Mouse (Mus musculus) layer of hippocampus, adult 2 months (tissue): ENCODE measurements around the gene Morn1. TPM values are rescaled to one million over a fixed set of nuclear protein-coding genes. Genes with fewer than 3 reads are reported as not detected.
A peak's percentile ranks its signal among the peaks of the same experiment; 100 is the strongest.

ENCODE experiments used
- DNase-seq, 2 experiments: peaks; one replicate each; pipeline ENCODE4 v3.0.0; 2022; ENCODE audit warnings: low spot score in 2 of 2
- H3K27ac ChIP-seq: fragments of 200-600 bp; 2 replicates; pipeline ENCODE4 v1.8.1; 2022
- H3K4me3 ChIP-seq: fragments of 200-600 bp; 2 replicates; pipeline ENCODE4 v1.8.1; 2022; ENCODE audit warnings: mild to moderate bottlenecking
- CTCF ChIP-seq: fragments of 200-600 bp; conservative IDR thresholded peaks from 2 replicates; pipeline ENCODE4 v1.8.1; 2022; ENCODE audit warnings: antibody characterized with exemption, mild to moderate bottlenecking, moderate library complexity
- total RNA-seq, 2 experiments: library from RNA; stranded (reverse); gene quantifications; 2 replicates each; pipeline ENCODE4 v1.2.3; 2021

Gene Morn1
- total RNA-seq, 2 experiments from 2014 or later: 11.8 to 14.0 TPM

DNA sequence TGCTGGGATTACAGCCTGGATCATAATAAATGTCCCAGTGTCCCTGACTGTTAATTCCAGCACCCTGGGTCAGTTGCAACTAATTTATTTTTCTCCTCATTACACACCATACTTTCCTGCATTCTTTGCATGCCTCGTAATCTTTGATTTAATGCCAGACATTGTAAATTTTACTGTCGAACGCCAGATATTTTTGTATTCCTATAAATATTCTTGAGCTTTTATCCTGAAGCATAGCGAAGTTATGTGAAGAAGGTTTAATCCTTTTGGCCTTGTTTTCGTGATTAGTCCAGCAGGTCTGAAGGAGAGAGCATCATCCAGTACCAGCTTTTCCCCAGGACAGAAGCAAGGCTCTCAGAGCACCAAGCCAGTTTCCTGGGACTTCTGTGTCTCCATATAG lies 23.1 kb downstream of the Morn1 start:
- no peak for DNase-seq
- TF ChIP-seq CTCF: no peak
- no peak overlapping the region for H3K27ac ChIP-seq
- H3K4me3 ChIP-seq: no peak overlapping the region

DNA sequence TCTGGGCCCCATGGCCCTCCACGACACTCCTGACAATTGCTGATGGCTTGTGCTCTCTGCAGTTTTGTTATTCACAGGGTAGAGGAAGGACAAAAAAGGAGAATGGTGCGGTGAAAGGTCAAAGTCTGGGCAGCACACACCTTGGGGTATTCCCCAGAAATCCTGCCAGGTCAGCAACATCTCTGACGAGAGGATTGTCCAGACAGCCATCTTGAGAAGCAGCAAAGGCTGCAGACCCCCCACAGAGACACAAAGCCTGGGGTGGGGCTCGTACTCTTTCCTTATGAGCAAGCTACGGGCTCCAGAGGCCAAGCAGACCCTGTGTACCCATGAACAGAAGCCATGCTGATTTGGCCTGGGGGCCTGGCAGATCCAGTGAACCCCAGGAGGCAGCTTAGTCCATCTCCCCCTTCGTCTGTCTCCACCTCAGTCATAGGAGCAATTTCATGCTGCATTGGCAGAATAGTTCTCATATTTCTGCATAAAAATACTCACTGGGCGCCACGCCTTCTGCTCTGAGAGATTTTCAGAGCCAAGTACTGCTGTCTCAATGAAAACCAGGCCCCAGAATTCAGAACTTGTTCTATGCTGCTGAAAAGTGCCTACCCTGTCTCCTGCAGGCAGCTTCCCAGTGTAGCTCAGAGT lies 27.5 kb downstream of the Morn1 start:
- Histone ChIP-seq H3K27ac (peak overlapping the region; percentile 49; the same call in 1 of the 2 replicates), H3K4me3 (no peak overlapping the region)
- peak in 1 of 2 experiments; percentile 50 for DNase-seq
- TF ChIP-seq CTCF: no peak

DNA sequence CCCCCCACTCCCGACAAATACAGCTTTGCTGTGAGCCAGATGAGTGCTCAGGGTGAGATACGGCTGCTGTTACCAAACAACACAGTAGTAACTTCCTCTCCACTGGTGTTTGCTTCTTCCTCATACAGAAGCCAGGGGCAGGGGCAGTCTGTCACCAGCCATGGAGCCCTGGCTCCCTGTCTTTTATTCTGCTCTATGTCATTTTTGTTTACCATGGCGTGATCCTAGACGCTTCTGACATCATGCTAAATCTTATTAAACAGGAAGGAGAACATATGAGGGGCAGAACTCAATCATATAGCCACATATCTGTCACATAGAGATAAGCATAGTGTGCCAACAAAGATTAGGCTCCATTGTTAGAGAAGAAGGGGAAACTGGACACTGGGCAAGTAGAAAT lies 30.2 kb downstream of the Morn1 start:
- Histone ChIP-seq H3K4me3 (no peak overlapping the region), H3K27ac (no peak overlapping the region)
- no peak for DNase-seq
- TF ChIP-seq CTCF: no peak

GRCm38 (mm10) chr4:155117396-155117978 lies 31.1 kb downstream of the Morn1 start:
- TF ChIP-seq CTCF: no peak
- no peak overlapping the region for H3K4me3 ChIP-seq
- no peak for DNase-seq
- H3K27ac ChIP-seq: peak overlapping the region; percentile 32; the same call in 1 of the 2 replicates

DNA sequence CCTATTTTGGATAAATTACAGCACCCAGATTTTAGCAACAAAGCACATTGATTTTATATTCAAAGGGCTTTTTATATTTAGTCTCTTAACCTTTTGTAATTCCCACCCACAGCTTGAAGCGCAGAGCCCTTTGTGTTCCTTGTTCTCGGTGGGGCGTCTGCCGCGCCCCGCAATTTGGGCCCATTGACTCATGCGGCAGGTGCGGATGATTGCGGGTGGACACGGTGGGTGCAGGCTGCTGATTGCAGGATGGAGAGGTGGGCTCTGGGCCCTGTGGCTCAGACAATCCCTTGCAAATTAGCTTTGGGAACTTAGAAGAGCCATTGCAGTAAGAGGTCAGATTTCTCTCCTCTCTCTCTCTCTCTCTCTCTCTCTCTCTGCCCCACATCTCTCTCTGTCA lies 31.9 kb downstream of the Morn1 start:
- no peak for TF ChIP-seq CTCF
- DNase-seq: no peak
- H3K4me3 ChIP-seq: no peak overlapping the region
- H3K27ac ChIP-seq: peak overlapping the region; percentile 65; the same call in 1 of the 2 replicates

DNA sequence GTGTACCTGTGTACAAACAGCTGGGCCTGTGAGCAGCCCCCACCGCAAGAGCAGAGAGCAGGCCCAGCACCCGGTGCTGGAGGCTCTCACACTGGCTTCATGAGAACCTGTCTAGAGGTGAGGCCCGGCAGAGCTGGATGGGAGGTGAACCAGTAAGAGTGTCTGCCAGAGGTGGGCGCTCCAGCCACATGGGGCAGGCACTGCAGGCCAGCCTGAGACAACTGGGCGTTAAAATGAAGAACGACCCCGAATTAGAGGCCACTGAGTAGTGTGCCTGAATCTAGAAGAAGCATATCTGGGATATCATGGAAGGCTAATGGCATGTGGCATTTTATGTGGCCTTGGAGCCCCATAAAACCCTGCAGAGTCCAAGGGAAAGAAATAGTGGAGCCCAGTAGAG lies 33.7 kb downstream of the Morn1 start:
- DNase-seq: no peak
- Histone ChIP-seq H3K27ac (no peak overlapping the region), H3K4me3 (no peak overlapping the region)
- TF ChIP-seq CTCF: peak; percentile 17; the same call in 1 of the 2 replicates

- TF ChIP-seq CTCF: no peak
Observed at GRCm38 (mm10) chr4:155120583-155120982, 34.2 kb downstream of the Morn1 start.

DNA sequence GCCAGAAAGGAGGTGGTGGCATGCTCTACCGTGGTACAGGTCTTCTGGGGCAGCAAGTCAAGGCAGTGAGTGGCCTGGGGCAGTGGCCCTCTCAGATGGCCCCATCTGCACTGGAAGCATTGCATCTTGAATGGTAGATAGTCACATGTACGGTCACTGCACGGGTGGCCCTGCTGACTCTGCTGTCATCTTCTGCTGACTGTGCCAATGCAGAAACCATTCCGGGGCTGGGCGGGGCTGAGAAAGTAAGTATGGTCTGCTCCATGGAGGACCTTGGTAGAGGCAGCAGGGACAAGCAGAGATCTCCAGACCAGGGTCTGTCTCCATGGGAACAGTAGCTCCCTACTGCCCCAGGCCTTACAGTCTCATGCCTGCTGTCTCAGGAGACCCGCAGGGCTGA lies 34.8 kb downstream of the Morn1 start:
- H3K4me3 ChIP-seq: no peak overlapping the region
- H3K27ac ChIP-seq: no peak overlapping the region
- no peak for TF ChIP-seq CTCF
- DNase-seq: no peak

More at GRCm38 (mm10) chr4:155120583-155120982, 34.2 kb downstream of the Morn1 start:
- no peak for DNase-seq
- Histone ChIP-seq H3K27ac (no peak overlapping the region), H3K4me3 (no peak overlapping the region)

DNA sequence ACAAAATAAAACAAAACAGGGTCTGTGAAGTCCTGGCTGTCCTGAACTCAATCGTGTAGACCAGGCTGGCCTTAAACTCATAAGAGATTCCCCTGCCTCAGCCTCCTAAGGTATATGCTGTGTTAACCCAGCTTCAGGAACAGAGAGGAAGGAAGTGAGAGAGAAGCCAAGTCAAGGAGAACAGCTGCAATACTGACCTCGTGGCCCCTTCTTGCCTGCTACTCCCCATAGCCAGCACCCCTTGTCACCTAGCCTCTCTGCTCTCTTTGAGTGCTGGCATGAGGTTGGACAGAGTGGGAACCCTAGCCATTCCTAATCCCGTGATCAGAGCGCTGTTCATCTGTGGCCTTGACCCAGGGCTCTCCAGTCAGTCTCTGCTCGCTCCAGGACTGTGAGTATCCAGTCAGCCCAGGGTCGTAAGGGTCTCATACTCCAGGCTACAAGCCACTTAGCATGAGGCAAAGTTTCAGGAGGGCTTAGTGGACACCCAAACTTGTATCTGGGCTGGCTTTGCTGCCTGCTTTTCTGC lies 35.6 kb downstream of the Morn1 start:
- DNase-seq: no peak
- no peak for TF ChIP-seq CTCF
- Histone ChIP-seq H3K27ac (peak overlapping the region; percentile 65; the same call in 1 of the 2 replicates), H3K4me3 (no peak overlapping the region)

DNA sequence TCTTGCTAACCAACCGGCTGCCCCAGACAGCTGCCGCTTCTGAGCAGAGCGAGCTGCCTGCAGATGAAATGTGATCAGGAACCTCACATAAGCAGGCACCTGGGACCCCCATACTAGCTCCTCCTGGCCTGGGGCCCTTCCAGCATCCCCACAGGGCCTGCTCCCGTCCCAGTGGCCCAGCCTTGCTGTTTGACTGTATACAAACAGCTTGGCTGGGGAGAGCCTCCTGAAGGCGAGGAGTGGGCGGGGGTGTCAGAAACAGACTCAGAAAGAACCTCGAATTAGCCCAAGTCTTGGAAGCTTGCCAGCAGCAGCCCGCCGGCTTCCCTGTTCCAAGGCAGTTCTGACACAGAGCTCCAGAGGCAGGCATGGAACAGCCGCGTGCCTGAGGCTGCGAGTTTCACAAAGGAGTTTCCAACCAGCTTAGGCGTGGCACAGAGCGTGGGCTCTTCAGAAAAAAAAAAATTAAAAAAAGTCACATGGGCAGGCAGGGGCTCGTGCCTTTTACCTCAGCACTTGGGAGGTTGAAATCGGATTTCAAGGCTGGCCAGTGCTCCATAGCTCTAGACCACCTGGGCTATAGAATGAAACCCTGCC lies 36.2 kb downstream of the Morn1 start:
- peak; percentile 92 to 93 for DNase-seq
- TF ChIP-seq CTCF: no peak
- Histone ChIP-seq H3K27ac (peak overlapping the region; percentile 65), H3K4me3 (no peak overlapping the region)

DNA sequence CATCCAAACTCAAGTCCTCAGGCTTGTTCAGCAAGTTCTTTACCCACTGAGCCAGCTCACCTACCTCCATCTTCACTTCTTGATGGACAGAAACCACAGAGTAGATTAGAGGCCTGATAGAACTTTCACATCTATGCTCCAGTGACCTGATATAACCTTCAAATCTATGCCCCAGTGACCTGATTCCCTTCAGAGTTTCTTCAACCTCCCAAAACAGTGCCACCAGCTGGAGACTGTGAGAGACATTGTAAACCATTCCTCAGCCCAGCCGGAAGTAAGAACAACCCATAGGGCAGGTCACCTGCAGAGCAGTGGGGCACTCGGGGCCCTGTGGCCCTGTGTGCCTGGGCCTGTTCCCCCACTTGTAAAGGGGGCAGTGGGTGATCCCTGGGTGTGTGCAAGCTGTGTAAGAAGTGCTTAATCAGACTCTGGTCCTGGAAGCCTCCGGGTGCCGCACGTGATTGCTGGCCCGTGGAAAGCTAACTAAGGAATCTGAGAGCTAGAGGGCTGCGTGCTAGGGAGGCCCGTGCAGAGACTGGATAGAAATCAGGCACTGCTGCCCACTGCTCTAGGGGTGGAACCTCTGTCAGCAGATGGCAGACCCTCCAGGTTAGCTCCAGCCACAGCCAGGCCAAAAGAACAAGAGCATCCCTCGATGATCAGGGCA lies 37.6 kb downstream of the Morn1 start:
- no peak for DNase-seq
- no peak overlapping the region for H3K27ac ChIP-seq
- no peak overlapping the region for H3K4me3 ChIP-seq
- 0 out of 2 replicates have a peak, but pooled peaks have one; percentile 14 for TF ChIP-seq CTCF

GRCm38 (mm10) chr4:155125310-155125709 lies 38.9 kb downstream of the Morn1 start:
- no peak for TF ChIP-seq CTCF
- Histone ChIP-seq H3K4me3 (no peak overlapping the region), H3K27ac (no peak overlapping the region)
- no peak for DNase-seq

DNA sequence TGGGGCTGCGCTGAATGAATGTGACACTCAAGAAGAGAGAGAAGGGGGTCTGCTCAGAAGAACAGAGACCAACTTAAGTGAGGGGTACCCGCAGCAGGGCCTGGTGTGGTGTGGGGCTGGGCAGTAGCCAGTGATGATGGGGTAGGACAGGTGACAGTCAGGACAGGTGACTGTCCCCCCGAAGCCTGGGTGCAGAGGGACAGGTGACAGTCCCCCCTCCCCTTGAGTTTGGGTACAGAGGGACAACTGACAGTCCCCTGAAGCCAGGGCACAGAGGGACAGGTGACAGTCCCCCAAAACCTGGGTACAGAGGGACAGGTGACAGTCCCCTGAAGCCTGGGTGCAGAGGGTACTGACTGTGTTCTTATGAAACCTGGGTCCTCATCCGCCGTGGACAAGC lies 39.8 kb downstream of the Morn1 start:
- no peak overlapping the region for H3K4me3 ChIP-seq
- DNase-seq: no peak
- no peak overlapping the region for H3K27ac ChIP-seq
- TF ChIP-seq CTCF: no peak
